Mouse (Mus musculus) MEL (cell line): ENCODE results near the gene Gstt2. TPM values are rescaled to one million over a fixed set of nuclear protein-coding genes. Genes with fewer than 3 reads are reported as not detected.
A peak's percentile ranks its signal among the peaks of the same experiment; 100 is the strongest.
"Not testable (repeated sequence)": the region's sequence is repeated elsewhere in the genome, so short reads cannot be mapped to it uniquely, and the experiment has no call there.

ENCODE experiments used
- DNase-seq: peaks from one replicate; pipeline ENCODE4 v3.0.0; 2011; ENCODE audit warnings: low read depth, low spot score
- H3K27ac ChIP-seq: 2 replicates; pipeline ENCODE4 v1.5.1; 2012; ENCODE audit warnings: low read depth, mild to moderate bottlenecking, control low read depth, low read length, moderate library complexity; ENCODE audit not compliant: control insufficient read depth
- H3K27me3 ChIP-seq, 2 experiments: fragments of 150-350 bp in 1 of 2; sonication (generic) in 1 of 2; 2 replicates each; pipeline ENCODE4 v1.6.1; 2012; ENCODE audit warnings: low read length in 2 of 2, mild to moderate bottlenecking in 2 of 2, improper control_type of control experiment in 1 of 2, moderate library complexity in 1 of 2; ENCODE audit not compliant: insufficient read depth in 2 of 2, control insufficient read depth in 1 of 2
- H3K36me3 ChIP-seq, 2 experiments: 2 replicates each; pipeline ENCODE4 v1.6.1; 2012 to 2014; ENCODE audit warnings: low read length in 2 of 2, improper control_type of control experiment in 1 of 2, inconsistent platforms in 1 of 2, mild to moderate bottlenecking in 1 of 2; ENCODE audit not compliant: insufficient read depth in 2 of 2, control insufficient read depth in 1 of 2
- H3K4me1 ChIP-seq, 2 experiments: fragments of 150-350 bp in 1 of 2; sonication (generic) in 1 of 2; 2 replicates each; pipeline ENCODE4 v1.6.1; 2012; ENCODE audit warnings: low read length in 2 of 2, improper control_type of control experiment in 1 of 2, mild to moderate bottlenecking in 1 of 2; ENCODE audit not compliant: insufficient read depth in 2 of 2, control insufficient read depth in 1 of 2
- H3K4me3 ChIP-seq, 2 experiments: fragments of 150-350 bp in 1 of 2; sonication (generic) in 1 of 2; 2 replicates each; pipeline ENCODE4 v1.5.1; 2012; ENCODE audit warnings: low read depth in 2 of 2, low read length in 2 of 2, mild to moderate bottlenecking in 2 of 2, moderate library complexity in 2 of 2, control low read depth in 1 of 2, improper control_type of control experiment in 1 of 2; ENCODE audit not compliant: control insufficient read depth in 1 of 2, insufficient read depth in 1 of 2
- H3K79me2 ChIP-seq: 2 replicates; pipeline ENCODE4 v1.6.1; 2012; ENCODE audit warnings: mild to moderate bottlenecking, low read length, moderate library complexity; ENCODE audit not compliant: control insufficient read depth, poor library complexity, insufficient read depth
- H3K9ac ChIP-seq: 2 replicates; pipeline ENCODE4 v1.6.1; 2012; ENCODE audit warnings: low read depth, mild to moderate bottlenecking, control low read depth, low read length, moderate library complexity; ENCODE audit not compliant: control insufficient read depth, poor library complexity, severe bottlenecking
- H3K9me3 ChIP-seq: fragments of 150-350 bp; sonication (generic); replicated peaks from 2 replicates; pipeline ENCODE4 v1.6.1; 2012; ENCODE audit warnings: mild to moderate bottlenecking, low read length, improper control_type of control experiment, moderate library complexity; ENCODE audit not compliant: insufficient read depth
- CTCF ChIP-seq, 3 experiments: IDR thresholded peaks in 2 of 3; conservative IDR thresholded peaks in 1 of 3; 2 replicates each; pipeline ENCODE4 v1.5.1; 2011 to 2012; ENCODE audit warnings: low read length in 3 of 3, low read depth in 2 of 3, mild to moderate bottlenecking in 2 of 3, improper control_type of control experiment in 1 of 3, inconsistent platforms in 1 of 3, mixed read lengths in 1 of 3, moderate library complexity in 1 of 3; ENCODE audit not compliant: control insufficient read depth in 1 of 3, insufficient read depth in 1 of 3, poor library complexity in 1 of 3, severe bottlenecking in 1 of 3
- ELF1 ChIP-seq: IDR thresholded peaks from 2 replicates; pipeline ENCODE4 v1.6.1; 2014; ENCODE audit warnings: low read depth, mild to moderate bottlenecking, inconsistent platforms, low read length, improper control_type of control experiment, moderate library complexity
- EP300 ChIP-seq, 2 experiments: IDR thresholded peaks; 2 replicates each; pipeline ENCODE4 v1.6.1; 2011; ENCODE audit warnings: improper control_type of control experiment in 2 of 2, low read length in 2 of 2, low read depth in 1 of 2, mild to moderate bottlenecking in 1 of 2
- GATA1 ChIP-seq: IDR thresholded peaks from 2 replicates; pipeline ENCODE4 v1.6.1; 2011; ENCODE audit warnings: low read depth, low read length, improper control_type of control experiment
- HCFC1 ChIP-seq: IDR thresholded peaks from 2 replicates; pipeline ENCODE4 v1.6.1; 2012; ENCODE audit warnings: low read depth, mild to moderate bottlenecking, inconsistent platforms, low read length, improper control_type of control experiment, moderate library complexity
- KAT2A ChIP-seq: conservative IDR thresholded peaks from 2 replicates; pipeline ENCODE4 v1.6.1; 2012; ENCODE audit warnings: low read depth, low read length, improper control_type of control experiment, inconsistent platforms
- MAFK ChIP-seq: IDR thresholded peaks from 2 replicates; pipeline ENCODE4 v1.6.1; 2011; ENCODE audit warnings: low read depth, mild to moderate bottlenecking, low read length, improper control_type of control experiment, borderline replicate concordance
- MAZ ChIP-seq: IDR thresholded peaks from 2 replicates; pipeline ENCODE4 v1.6.1; 2012; ENCODE audit warnings: low read depth, mild to moderate bottlenecking, inconsistent platforms, low read length, improper control_type of control experiment
- MEF2A ChIP-seq: IDR thresholded peaks from 2 replicates; pipeline ENCODE4 v1.6.1; 2014; ENCODE audit warnings: low read depth, mild to moderate bottlenecking, inconsistent platforms, low read length, improper control_type of control experiment; ENCODE audit not compliant: poor library complexity, insufficient replicate concordance, severe bottlenecking; ENCODE audit errors: extremely low read depth
- MXI1 ChIP-seq: IDR thresholded peaks from 2 replicates; pipeline ENCODE4 v1.6.1; 2011; ENCODE audit warnings: mild to moderate bottlenecking, low read depth, low read length, improper control_type of control experiment
- MYB ChIP-seq: IDR thresholded peaks from 2 replicates; pipeline ENCODE4 v1.6.1; 2011; ENCODE audit warnings: mild to moderate bottlenecking, low read depth, low read length, improper control_type of control experiment
- MYC ChIP-seq: IDR thresholded peaks from 2 replicates; pipeline ENCODE4 v1.6.1; 2011; ENCODE audit warnings: low read depth, mild to moderate bottlenecking, low read length, improper control_type of control experiment, moderate library complexity
- POLR2A ChIP-seq, 2 experiments: IDR thresholded peaks; 2 replicates each; pipeline ENCODE4 v1.6.1; 2011 to 2012; ENCODE audit warnings: low read length in 2 of 2, mild to moderate bottlenecking in 2 of 2, control low read depth in 1 of 2, improper control_type of control experiment in 1 of 2, low read depth in 1 of 2, moderate library complexity in 1 of 2; ENCODE audit not compliant: control insufficient read depth in 1 of 2, insufficient read depth in 1 of 2, poor library complexity in 1 of 2
- POLR2AphosphoS2 ChIP-seq: IDR thresholded peaks from 2 replicates; pipeline ENCODE4 v1.6.1; 2011; ENCODE audit warnings: low read length, improper control_type of control experiment
- POLR2AphosphoS5 ChIP-seq: IDR thresholded peaks from 2 replicates; pipeline ENCODE4 v1.6.1; 2012; ENCODE audit warnings: low read depth, borderline replicate concordance, mild to moderate bottlenecking, inconsistent platforms, low read length, moderate library complexity, mixed read lengths
- RAD21 ChIP-seq: IDR thresholded peaks from 2 replicates; pipeline ENCODE4 v1.6.1; 2011; ENCODE audit warnings: mild to moderate bottlenecking, low read depth, low read length, improper control_type of control experiment
- RCOR1 ChIP-seq: IDR thresholded peaks from 2 replicates; pipeline ENCODE4 v1.6.1; 2012; ENCODE audit warnings: low read depth, mild to moderate bottlenecking, inconsistent platforms, low read length, improper control_type of control experiment
- SIN3A ChIP-seq: IDR thresholded peaks from 2 replicates; pipeline ENCODE4 v1.6.1; 2012; ENCODE audit warnings: low read length, improper control_type of control experiment, inconsistent platforms
- TAL1 ChIP-seq: IDR thresholded peaks from 2 replicates; pipeline ENCODE4 v1.6.1; 2012; ENCODE audit warnings: mild to moderate bottlenecking, inconsistent platforms, low read length, moderate library complexity, mixed read lengths
- TBP ChIP-seq: IDR thresholded peaks from 2 replicates; pipeline ENCODE4 v1.8.0; 2011; ENCODE audit warnings: low read depth, low read length, improper control_type of control experiment
- USF1 ChIP-seq: IDR thresholded peaks from 2 replicates; pipeline ENCODE4 v1.6.1; 2014; ENCODE audit warnings: low read depth, mild to moderate bottlenecking, inconsistent platforms, low read length, improper control_type of control experiment, moderate library complexity
- ZC3H11A ChIP-seq: IDR thresholded peaks from 2 replicates; pipeline ENCODE4 v1.6.1; 2012; ENCODE audit warnings: low read depth, mild to moderate bottlenecking, inconsistent platforms, low read length, improper control_type of control experiment
- ZMIZ1 ChIP-seq: IDR thresholded peaks from 2 replicates; pipeline ENCODE4 v1.6.1; 2012; ENCODE audit warnings: low read depth, mild to moderate bottlenecking, inconsistent platforms, low read length, improper control_type of control experiment, moderate library complexity
- ZNF384 ChIP-seq: IDR thresholded peaks from 2 replicates; pipeline ENCODE4 v1.6.1; 2012; ENCODE audit warnings: low read depth, mild to moderate bottlenecking, inconsistent platforms, low read length, improper control_type of control experiment
- polyA plus RNA-seq, 2 experiments: library from polyadenylated mRNA; stranded (reverse) in 1 of 2; unstranded in 1 of 2; fragments of >175 nt in 1 of 2; fragments of >200 nt in 1 of 2; gene quantifications; 2 replicates each; pipeline versions ENCODE4 v1.2.1 to v1.2.4; 2012; ENCODE audit warnings: low replicate concordance in 2 of 2, low read depth in 1 of 2; ENCODE audit not compliant: insufficient read length in 2 of 2, insufficient read depth in 1 of 2, missing spikeins in 1 of 2
- total RNA-seq: library from RNA; depleted of rRNA; stranded (reverse); fragments of 300-350 nt; gene quantifications from 2 replicates; pipeline ENCODE4 v1.2.3, GENCODE M21; 2012

Gstt2 gene
- total and polyA plus RNA-seq, 3 experiments = 4.3 to 10.9 TPM; not detected in 1

GRCm38 (mm10) chr10:75843898-75844297 is 6.7 kb upstream of the Gstt2 start:
- not testable (repeated sequence) for H3K79me2 ChIP-seq, H3K27me3 ChIP-seq, H3K27ac ChIP-seq, DNase-seq, H3K9ac ChIP-seq, H3K9me3 ChIP-seq, H3K4me1 ChIP-seq, H3K4me3 ChIP-seq, H3K36me3 ChIP-seq
- peak; percentile 81 for TF ChIP-seq TBP

GRCm38 (mm10) chr10:75839092-75839491 is 1.9 kb upstream of the Gstt2 start:
- no peak for DNase-seq
- Histone ChIP-seq H3K27me3 (no peaks in the 10 kb centered on the region), H3K36me3 (peaks cover 0 to 18% of the 10 kb centered on the region in 2 experiments; a peak in 2 of 4 replicates), H3K4me1 (peaks cover 6 to 22% of the 10 kb centered on the region in 2 experiments), H3K9me3 (no peaks in the 10 kb centered on the region), H3K4me3 (no peak overlapping the region), H3K79me2 (no peaks in the 10 kb centered on the region; the same call in 1 of the 2 replicates), H3K9ac (no peak overlapping the region), H3K27ac (no peak overlapping the region)
- TF ChIP-seq EP300 (IDR thresholded peaks at IDR 0.05; ENCODE audit: low read depth in 1 of 2, low read length in 2 of 2) (no peak), MXI1 (no peak), RCOR1 (no peak), POLR2AphosphoS2 (no peak), USF1 (no peak), ZC3H11A (no peak)

DNA sequence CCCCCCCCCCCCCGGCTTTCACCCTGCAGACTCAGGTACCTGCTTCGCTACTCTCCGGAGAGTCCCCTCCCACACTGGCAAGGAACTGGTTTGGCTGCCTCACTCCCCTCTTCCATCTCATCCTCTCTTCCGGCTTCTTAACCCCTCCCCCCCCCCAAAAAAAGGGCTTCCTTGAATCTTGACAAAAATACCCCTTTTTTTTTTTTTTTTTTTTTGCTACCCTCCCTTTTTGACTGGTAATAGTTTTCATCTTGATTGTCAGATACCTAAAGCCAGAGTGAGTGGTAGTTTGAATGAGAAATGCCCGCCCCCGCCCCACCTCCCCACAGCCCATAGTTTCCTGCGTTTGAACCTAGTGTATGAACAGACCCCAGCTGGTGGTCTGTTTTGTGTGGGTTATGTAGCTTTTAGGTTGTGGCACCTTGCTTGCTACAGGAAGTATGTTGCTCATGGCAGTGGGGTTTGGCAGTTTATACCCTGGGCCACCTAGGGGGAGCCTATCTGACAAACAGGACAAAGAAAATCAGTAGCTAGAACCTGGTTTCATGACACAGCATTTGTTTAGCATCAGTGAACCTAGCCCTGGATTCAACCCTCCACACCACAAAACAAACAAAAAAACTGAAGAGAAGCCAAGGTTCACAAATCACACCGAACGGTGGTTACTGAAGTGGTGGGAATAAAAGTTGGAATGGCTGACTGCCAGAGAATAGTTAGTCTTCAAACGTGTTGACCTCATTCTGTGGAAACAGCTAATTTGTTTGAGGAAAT is 1.3 kb downstream of the Gstt2 start:
- H3K9me3 ChIP-seq = no peaks in the 10 kb centered on the region
- H3K27ac ChIP-seq = peak overlapping the region; percentile 99
- H3K27me3 ChIP-seq = no peaks in the 10 kb centered on the region
- H3K4me3 ChIP-seq = peak overlapping the region; percentile 38 to 43
- H3K36me3 ChIP-seq = peaks cover 0 to 18% of the 10 kb centered on the region in 2 experiments; a peak in 2 of 4 replicates
- peak; percentile 83 for DNase-seq
- peak overlapping the region; percentile 86 for H3K9ac ChIP-seq
- H3K79me2 ChIP-seq = no peaks in the 10 kb centered on the region; the same call in 1 of the 2 replicates
- peaks cover 6 to 22% of the 10 kb centered on the region in 2 experiments for H3K4me1 ChIP-seq
- TF ChIP-seq RAD21 (no peak), ZMIZ1 (peak; percentile 55; the same call in 1 of the 2 replicates), ZC3H11A (no peak), EP300 (IDR thresholded peaks at IDR 0.05; ENCODE audit: low read depth in 1 of 2, low read length in 2 of 2) (peak in 1 of 2 experiments; percentile 42; a peak in 1 of 4 replicates), HCFC1 (peak; percentile 66; the same call in 1 of the 2 replicates), KAT2A (no peak), POLR2A (IDR thresholded peaks at IDR 0.05; ENCODE audit: control insufficient read depth in 1 of 2, insufficient read depth in 1 of 2, low read depth in 1 of 2, low read length in 2 of 2, poor library complexity in 1 of 2) (no peak; a peak in 1 of 4 replicates), TAL1 (no peak), USF1 (no peak), ELF1 (0 out of 2 replicates have a peak, but pooled peaks have one; percentile 37), CTCF (IDR thresholded peaks at IDR 0.05 in 2 of 3, conservative IDR thresholded peaks at IDR 0.05 in 1 of 3; ENCODE audit: control insufficient read depth in 1 of 3, insufficient read depth in 1 of 3, low read depth in 2 of 3, low read length in 3 of 3, poor library complexity in 1 of 3, severe bottlenecking in 1 of 3) (peak in 1 of 3 experiments; percentile 33; a peak in 2 of 6 replicates), MAFK (no peak), POLR2AphosphoS5 (no peak), TBP (0 out of 2 replicates have a peak, but pooled peaks have one; percentile 41), ZNF384 (peak; percentile 90), MYB (peak; percentile 33; the same call in 1 of the 2 replicates), MYC (no peak), MAZ (peak; percentile 68), SIN3A (peak; percentile 69), GATA1 (no peak), MEF2A (no peak)
